Mouse (Mus musculus) cortical plate, adult 2 months (tissue): Measurements from ENCODE around the gene Tap1.

Source experiments
- CTCF ChIP-seq: fragments of 200-500 bp; IDR thresholded peaks from 2 replicates; pipeline ENCODE4 v1.5.1; 2011; ENCODE audit warnings: mild to moderate bottlenecking, control low read depth, low read length; ENCODE audit not compliant: insufficient read depth; ENCODE audit errors: extremely low read depth
- POLR2A ChIP-seq: fragments of 200-500 bp; IDR thresholded peaks from 2 replicates; pipeline ENCODE4 v1.6.1; 2011; ENCODE audit warnings: mild to moderate bottlenecking, low read length, control low read depth; ENCODE audit not compliant: insufficient read depth; ENCODE audit errors: extremely low read depth

DNA sequence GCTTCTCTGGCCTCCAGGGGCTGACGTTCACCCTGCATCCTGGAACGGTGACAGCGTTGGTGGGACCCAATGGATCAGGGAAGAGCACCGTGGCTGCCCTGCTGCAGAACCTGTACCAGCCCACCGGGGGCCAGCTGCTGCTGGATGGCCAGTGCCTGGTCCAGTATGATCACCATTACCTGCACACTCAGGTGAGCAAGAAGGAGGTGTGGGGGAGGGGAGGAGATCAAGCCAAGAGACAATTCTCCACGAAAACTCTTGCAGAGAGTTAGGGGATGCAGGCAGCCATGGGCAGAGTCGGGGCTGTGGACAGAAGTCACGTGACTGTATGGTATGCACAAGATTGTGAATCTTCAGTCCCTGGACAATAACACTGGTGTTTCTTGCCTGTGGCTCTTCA is 6.1 kb downstream of the Tap1 start:
- TF ChIP-seq CTCF: no peak
- no peak for TF ChIP-seq POLR2A
